Comparison of ENCODE assay signal across 16 mouse cellular contexts in the genomic region with DNA sequence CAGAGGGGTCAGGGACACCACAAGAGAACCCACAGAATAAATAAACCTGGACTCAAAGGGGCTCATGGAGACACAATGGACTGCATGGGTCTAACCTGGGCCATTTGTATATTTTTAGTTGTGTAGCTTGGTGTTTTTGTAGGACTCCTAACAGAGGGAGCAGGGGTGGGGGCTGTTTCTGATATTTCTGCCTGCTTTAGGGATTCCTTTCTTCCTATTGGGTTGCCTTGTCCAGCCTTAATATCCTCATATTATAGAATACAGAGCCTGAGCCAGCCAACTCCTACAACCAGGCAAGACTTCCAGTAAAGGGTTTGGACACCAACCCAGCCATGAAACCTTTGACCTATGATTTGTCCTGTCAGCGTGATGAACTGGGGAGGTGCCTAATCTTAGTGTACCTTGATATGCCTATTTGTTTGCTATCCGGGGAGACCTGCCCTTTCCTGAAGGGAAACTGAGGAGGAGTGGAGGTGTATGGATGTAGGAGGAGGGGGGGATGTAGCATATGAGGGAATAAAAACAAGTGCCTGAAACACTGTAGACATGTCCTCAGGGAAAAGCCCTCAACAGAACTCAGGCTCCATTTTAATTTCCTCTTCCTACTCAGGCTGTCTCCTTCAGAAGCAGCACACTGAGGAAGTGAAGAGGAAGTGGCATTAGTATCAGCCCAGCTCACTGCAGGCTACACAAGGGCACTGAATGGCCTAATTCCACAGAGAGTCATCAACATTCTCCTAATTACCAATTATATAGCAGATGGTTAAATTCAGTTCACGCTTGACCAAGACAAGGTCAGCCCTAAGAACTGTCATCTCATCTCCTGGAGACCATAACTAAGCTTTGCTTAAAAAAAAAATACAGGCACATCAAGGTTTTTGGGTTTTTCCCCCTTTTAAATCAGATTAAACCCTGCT.
DNase-seq lines count a peak whose midpoint lies in the region; ATAC-seq and TF ChIP-seq lines count a peak whose summit lies in the region.
"Had no signal": no experiment of that assay in that cellular context is flagged by ENCODE, and none has a peak within 500 bp of the region (broad histone marks: within the 10 kb centered on the region; RNA-seq: fewer than 3 reads in every experiment).

No protein-coding gene starts in this region.

- intact Hi-C loops in heart, adult 2 months (cut with DNase I), result no loop called here

- no peak for TF ChIP-seq EP300 in heart, adult 2 months (IDR thresholded peaks at IDR 0.05; ENCODE audit: insufficient read depth, low read depth, low read length)
- no peak for TF ChIP-seq EP300 in MEL (IDR thresholded peaks at IDR 0.05; ENCODE audit: low read depth in 1 of 2, low read length in 2 of 2)

- no peak for TF ChIP-seq CTCF in heart, adult 2 months (IDR thresholded peaks at IDR 0.05)
- no peak for TF ChIP-seq CTCF in MEL (IDR thresholded peaks at IDR 0.05 in 2 of 3, conservative IDR thresholded peaks at IDR 0.05 in 1 of 3; ENCODE audit: control insufficient read depth in 1 of 3, insufficient read depth in 1 of 3, low read depth in 2 of 3, low read length in 3 of 3, poor library complexity in 1 of 3, severe bottlenecking in 1 of 3)
- TF ChIP-seq CTCF in brain, embryonic 14.5 days (IDR thresholded peaks at IDR 0.05; ENCODE audit: borderline replicate concordance, extremely low read depth, insufficient read depth, insufficient read length), result no peak

- H3K4me1 ChIP-seq in heart, adult 2 months (ENCODE audit: control insufficient read depth, insufficient read depth, low read length), result peaks cover 3% of the 10 kb centered on the region; the same call in 1 of the 2 replicates
- no peaks in the 10 kb centered on the region for H3K4me1 ChIP-seq in MEL (ENCODE audit: control insufficient read depth in 1 of 2, insufficient read depth in 2 of 2, low read length in 2 of 2)

- H3K36me3 ChIP-seq in heart, adult 2 months (ENCODE audit: control insufficient read depth, insufficient read depth, low read length), result no peaks in the 10 kb centered on the region
- no peaks in the 10 kb centered on the region for H3K36me3 ChIP-seq in MEL (ENCODE audit: control insufficient read depth in 1 of 2, insufficient read depth in 2 of 2, low read length in 2 of 2)
- H3K36me3 ChIP-seq: heart, embryonic 13.5 days; limb, embryonic 12.5 days had no signal

- ATAC-seq in granulocyte monocyte progenitor cell, adult 5-6 weeks (replicated peaks; ENCODE audit: poor library complexity, severe bottlenecking), result peak; percentile 35; the same call in 1 of the 2 replicates
- ATAC-seq: forebrain, postnatal 0 days; liver, postnatal 0 days had no signal

- H3K27ac ChIP-seq in heart, adult 2 months, result no peak overlapping the region
- H3K27ac ChIP-seq in MEL (ENCODE audit: control insufficient read depth, low read depth, low read length), result no peak overlapping the region
- H3K27ac ChIP-seq: heart, embryonic 13.5 days; limb, embryonic 12.5 days had no signal

- DNase-seq in heart, adult 11 months, result peak; percentile 73
- no peak for DNase-seq in heart, adult 2 months
- DNase-seq in MEL (ENCODE audit: low read depth, low spot score), result peak; percentile 19
- peak; percentile 19 for DNase-seq in brain, embryonic 14.5 days (ENCODE audit: low read depth)
- no peak for DNase-seq in adrenal gland, postnatal 36 days
- DNase-seq in frontal cortex, postnatal 36 days (ENCODE audit: low spot score in 2 of 2), result no peak
- DNase-seq: B cell, adult 2 months; forebrain, postnatal 0 days; gastrocnemius, postnatal 14 days; kidney, adult 11 months; kidney, postnatal 4 days; liver, postnatal 0 days; thymus, postnatal 4 days had no signal

- TF ChIP-seq POLR2A in heart, adult 2 months (IDR thresholded peaks at IDR 0.05; ENCODE audit: insufficient read depth, low read depth, low read length), result no peak
- TF ChIP-seq POLR2A in MEL (IDR thresholded peaks at IDR 0.05; ENCODE audit: control insufficient read depth in 1 of 2, insufficient read depth in 1 of 2, low read depth in 1 of 2, low read length in 2 of 2, poor library complexity in 1 of 2), result no peak
- TF ChIP-seq POLR2A in brain, embryonic 14.5 days (IDR thresholded peaks at IDR 0.05; ENCODE audit: borderline replicate concordance, extremely low read depth, insufficient read depth, insufficient read length, poor library complexity, severe bottlenecking), result no peak

- 61% methylated on average over 3 of the region's 3 CpGs for WGBS in heart, adult 2 months

- no peak overlapping the region for H3K9ac ChIP-seq in heart, adult 2 months (ENCODE audit: low read depth, low read length)
- H3K9ac ChIP-seq in MEL (ENCODE audit: control insufficient read depth, low read depth, low read length, poor library complexity, severe bottlenecking), result no peak overlapping the region
- H3K9ac ChIP-seq: forebrain, postnatal 0 days; heart, embryonic 13.5 days; limb, embryonic 12.5 days; liver, postnatal 0 days had no signal

- TF ChIP-seq RAD21 in MEL (IDR thresholded peaks at IDR 0.05; ENCODE audit: low read depth, low read length), result no peak

- H3K9me3 ChIP-seq in MEL (replicated peaks; ENCODE audit: insufficient read depth, low read length), result no peaks in the 10 kb centered on the region
- H3K9me3 ChIP-seq: heart, embryonic 13.5 days; limb, embryonic 12.5 days had no signal

- no peak overlapping the region for H3K4me3 ChIP-seq in heart, adult 2 months
- H3K4me3 ChIP-seq in MEL (ENCODE audit: control insufficient read depth in 1 of 2, insufficient read depth in 1 of 2, low read depth in 2 of 2, low read length in 2 of 2), result no peak overlapping the region
- H3K4me3 ChIP-seq: heart, embryonic 13.5 days; limb, embryonic 12.5 days had no signal

- H3K79me2 ChIP-seq in heart, adult 2 months (replicated peaks; ENCODE audit: control insufficient read depth, insufficient read depth, low read length), result no peaks in the 10 kb centered on the region
- no peaks in the 10 kb centered on the region for H3K79me2 ChIP-seq in MEL (ENCODE audit: control insufficient read depth, insufficient read depth, low read length, poor library complexity)

- no peaks in the 10 kb centered on the region for H3K27me3 ChIP-seq in heart, adult 2 months (ENCODE audit: control insufficient read depth, insufficient read depth, low read length)
- H3K27me3 ChIP-seq in MEL (ENCODE audit: control insufficient read depth in 1 of 2, insufficient read depth in 2 of 2, low read length in 2 of 2), result no peaks in the 10 kb centered on the region
- H3K27me3 ChIP-seq: heart, embryonic 13.5 days; limb, embryonic 12.5 days had no signal

TF ChIP-seq in MEL, 35 proteins besides CTCF, POLR2A, EP300 and RAD21:
- TF ChIP-seq JUND (IDR thresholded peaks at IDR 0.05; ENCODE audit: low read depth, low read length), result no peak
- TF ChIP-seq ZMIZ1 (IDR thresholded peaks at IDR 0.05; ENCODE audit: low read depth, low read length), result no peak
- no peak for TF ChIP-seq TAL1 (IDR thresholded peaks at IDR 0.05; ENCODE audit: low read length)
- no peak for TF ChIP-seq MYC (IDR thresholded peaks at IDR 0.05; ENCODE audit: low read depth, low read length)
- TF ChIP-seq MXI1 (IDR thresholded peaks at IDR 0.05; ENCODE audit: low read depth, low read length), result no peak
- no peak for TF ChIP-seq SMC3 (IDR thresholded peaks at IDR 0.05; ENCODE audit: low read depth, low read length)
- TF ChIP-seq USF2 (IDR thresholded peaks at IDR 0.05; ENCODE audit: borderline replicate concordance in 1 of 2, insufficient read depth in 1 of 2, low read depth in 1 of 2, low read length in 2 of 2), result no peak
- no peak for TF ChIP-seq NELFE (IDR thresholded peaks at IDR 0.05; ENCODE audit: low read depth, low read length)
- TF ChIP-seq CHD2 (IDR thresholded peaks at IDR 0.05; ENCODE audit: low read length), result no peak
- no peak for TF ChIP-seq E2F4 (IDR thresholded peaks at IDR 0.05; ENCODE audit: borderline replicate concordance, low read depth, low read length)
- TF ChIP-seq POLR2AphosphoS5 (IDR thresholded peaks at IDR 0.05; ENCODE audit: borderline replicate concordance, low read depth, low read length), result no peak
- TF ChIP-seq GATA1 (IDR thresholded peaks at IDR 0.05; ENCODE audit: low read depth, low read length), result no peak
- TF ChIP-seq USF1 (IDR thresholded peaks at IDR 0.05; ENCODE audit: low read depth, low read length), result no peak
- TF ChIP-seq MAZ (IDR thresholded peaks at IDR 0.05; ENCODE audit: low read depth, low read length), result no peak
- no peak for TF ChIP-seq HCFC1 (IDR thresholded peaks at IDR 0.05; ENCODE audit: low read depth, low read length)
- TF ChIP-seq KAT2A (conservative IDR thresholded peaks at IDR 0.05; ENCODE audit: low read depth, low read length), result no peak
TF ChIP-seq in MEL: peak in this region for 0.

Comparison
In these comparisons a context has a peak if more than half of its experiments do, and no peak if none do; other contexts are left out.
1. DNase-seq: peak in heart, adult 11 months (single experiment), MEL (single experiment) and brain, embryonic 14.5 days (single experiment); none in heart, adult 2 months (0 of 2), adrenal gland, postnatal 36 days (0 of 2) and frontal cortex, postnatal 36 days (0 of 2).